Mouse (Mus musculus) olfactory bulb, adult 2 months (tissue): ENCODE measurements at regions not wholly inside any gene's neighbourhood (a gene's known extent, or its start where the extent isn't known, plus 50 kb on each side); places are given as distances from the start of the nearest gene placed in this dataset.

Source experiments
- CTCF ChIP-seq: fragments of 200-500 bp; IDR thresholded peaks from 2 replicates; pipeline ENCODE4 v1.5.1; 2012; ENCODE audit warnings: low read depth, mild to moderate bottlenecking, low read length, moderate library complexity; ENCODE audit not compliant: insufficient read depth
- POLR2A ChIP-seq: fragments of 200-500 bp; IDR thresholded peaks from 2 replicates; pipeline ENCODE4 v1.6.1; 2012; ENCODE audit warnings: mild to moderate bottlenecking, low read depth, low read length, moderate library complexity; ENCODE audit not compliant: insufficient read depth

DNA sequence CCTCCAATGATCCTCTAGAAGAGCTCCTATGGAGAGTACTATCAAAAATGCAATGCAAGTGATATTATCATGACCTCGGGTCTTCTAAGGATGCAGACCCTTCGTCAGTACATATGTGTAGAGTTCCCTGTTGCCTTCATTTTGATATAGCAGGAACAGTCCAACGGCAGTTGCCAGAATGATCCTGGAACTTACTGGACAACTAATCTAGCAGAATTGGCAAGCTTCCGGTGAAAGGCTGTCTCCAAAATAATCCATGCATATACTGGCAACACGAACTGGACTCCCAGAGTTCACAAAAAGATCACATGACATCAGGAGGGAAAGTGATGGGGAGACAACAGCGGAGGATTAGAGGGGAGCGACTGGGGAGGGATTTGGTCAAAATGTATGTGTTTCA, 253.6 kb upstream of the Mgmt start:
- TF ChIP-seq POLR2A (no peak), CTCF (no peak)
